Mouse (Mus musculus) liver, adult 2 months (tissue): ENCODE measurements around the gene S1pr4.

Experiments used
- CTCF ChIP-seq: fragments of 200-500 bp; IDR thresholded peaks from 2 replicates; pipeline ENCODE4 v1.5.1; 2011; ENCODE audit warnings: low read depth, low read length, control low read depth
- POLR2A ChIP-seq: fragments of 200-500 bp; IDR thresholded peaks from 2 replicates; pipeline ENCODE4 v1.6.1; 2011; ENCODE audit warnings: low read length, control low read depth; ENCODE audit not compliant: insufficient read depth; ENCODE audit errors: extremely low read depth

DNA sequence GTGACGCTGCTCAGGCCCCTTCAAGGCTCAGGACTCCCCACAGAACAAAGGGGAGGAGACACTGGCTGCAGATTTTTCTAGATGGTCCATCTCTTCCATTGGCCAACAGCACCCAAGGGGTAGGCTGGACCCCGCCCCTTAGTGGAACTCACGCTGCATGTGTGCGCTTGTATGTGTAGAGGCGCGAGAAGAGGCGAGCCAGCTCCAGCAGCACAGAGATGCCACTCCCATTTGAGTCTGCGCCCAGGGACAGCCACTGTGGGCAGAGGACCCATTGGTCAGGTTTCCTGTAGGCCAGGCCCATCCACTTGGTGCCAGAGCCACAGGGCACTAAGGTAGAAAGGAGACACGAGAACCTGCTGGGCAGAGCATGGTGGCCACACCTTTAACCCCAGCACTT lies 8.9 kb downstream of the S1pr4 start:
- TF ChIP-seq CTCF, result no peak
- TF ChIP-seq POLR2A, result no peak
